Comparison of ENCODE assay signal across 20 mouse cellular contexts in the genomic region with DNA sequence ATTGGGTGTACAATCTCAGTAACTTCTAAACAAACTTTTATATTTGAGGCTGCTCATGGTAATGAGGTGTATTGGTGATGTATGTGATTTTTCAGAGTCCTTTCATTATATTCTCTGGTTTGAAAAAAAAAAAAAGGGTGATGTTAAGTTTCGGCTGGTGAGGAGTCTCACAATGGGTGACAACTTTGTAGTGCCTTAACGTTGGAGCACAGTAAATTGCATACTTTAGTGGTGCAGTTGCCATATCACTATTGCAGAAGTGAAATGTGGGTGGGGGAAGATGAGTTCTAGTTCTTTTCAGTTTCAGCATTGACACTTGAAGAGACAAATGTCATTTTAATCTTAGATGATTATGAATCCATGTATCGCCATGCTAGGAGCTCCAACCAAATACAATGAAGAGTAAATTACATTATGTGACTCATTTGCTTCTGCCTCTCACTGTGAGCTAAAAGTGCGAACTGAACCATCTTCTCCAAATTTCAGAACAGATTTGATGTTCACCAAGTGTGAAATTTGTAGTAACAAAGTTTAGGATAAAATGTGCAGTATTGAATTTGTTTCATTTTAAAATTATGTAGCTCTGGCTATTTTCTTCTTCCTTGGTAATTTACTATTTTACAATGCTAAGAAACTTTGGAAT. TPM values are rescaled to one million over a fixed set of nuclear protein-coding genes. Genes with fewer than 3 reads are reported as not detected.
DNase-seq lines count a peak whose midpoint lies in the region; ATAC-seq lines count a peak whose summit lies in the region.
"Had no signal": no experiment of that assay in that cellular context is flagged by ENCODE, and none has a peak within 500 bp of the region (broad histone marks: within the 10 kb centered on the region; RNA-seq: fewer than 3 reads in every experiment).

No protein-coding gene starts in this region.

- H3K4me2 ChIP-seq in forebrain, embryonic 15.5 days (replicated peaks), result 0 out of 2 replicates have a peak overlapping the region, but pooled peaks have one; percentile 8
- no peak overlapping the region for H3K4me2 ChIP-seq in forebrain, embryonic 11.5 days (ENCODE audit: low read depth, low read length, severe bottlenecking)
- H3K4me2 ChIP-seq in midbrain, embryonic 16.5 days (ENCODE audit: low read length), result no peak overlapping the region
- H3K4me2 ChIP-seq: heart, embryonic 11.5 days; heart, embryonic 15.5 days; hindbrain, embryonic 13.5 days had no signal

- 42% methylated on average over 4 of the region's 4 CpGs for WGBS in forebrain, embryonic 15.5 days
- 75% methylated on average over 4 of the region's 4 CpGs for WGBS in forebrain, embryonic 11.5 days
- 68% methylated on average over 4 of the region's 4 CpGs for WGBS in midbrain, embryonic 16.5 days
- WGBS in midbrain, embryonic 10.5 days, result 82% methylated on average over 4 of the region's 4 CpGs

- H3K9me3 ChIP-seq in forebrain, embryonic 15.5 days, result no peaks in the 10 kb centered on the region
- no peaks in the 10 kb centered on the region for H3K9me3 ChIP-seq in forebrain, embryonic 11.5 days (ENCODE audit: control insufficient read depth, low read length)
- no peaks in the 10 kb centered on the region for H3K9me3 ChIP-seq in midbrain, embryonic 16.5 days (replicated peaks; ENCODE audit: control insufficient read depth, low read length, poor library complexity, severe bottlenecking)
- H3K9me3 ChIP-seq in midbrain, embryonic 10.5 days (replicated peaks), result no peaks in the 10 kb centered on the region
- H3K9me3 ChIP-seq: embryonic facial prominence, embryonic 10.5 days; heart, embryonic 15.5 days; hindbrain, embryonic 13.5 days had no signal

- peaks cover 17% of the 10 kb centered on the region; the same call in 1 of the 2 replicates for H3K4me1 ChIP-seq in forebrain, embryonic 15.5 days
- 0 out of 2 replicates have a peak, but pooled peaks cover 2% of the 10 kb centered on the region for H3K4me1 ChIP-seq in forebrain, embryonic 11.5 days (replicated peaks; ENCODE audit: control insufficient read depth, insufficient read depth, low read length)
- no peaks in the 10 kb centered on the region; the same call in 1 of the 2 replicates for H3K4me1 ChIP-seq in midbrain, embryonic 16.5 days (ENCODE audit: control insufficient read depth, insufficient read depth, low read length)
- no peaks in the 10 kb centered on the region for H3K4me1 ChIP-seq in midbrain, embryonic 10.5 days
- H3K4me1 ChIP-seq: embryonic facial prominence, embryonic 10.5 days; heart, embryonic 15.5 days; hindbrain, embryonic 13.5 days had no signal

- H3K27ac ChIP-seq in forebrain, embryonic 15.5 days (replicated peaks), result peak overlapping the region; percentile 65
- no peak overlapping the region for H3K27ac ChIP-seq in forebrain, embryonic 11.5 days (ENCODE audit: low read depth, low read length)
- H3K27ac ChIP-seq in midbrain, embryonic 16.5 days (ENCODE audit: low read length), result no peak overlapping the region
- no peak overlapping the region for H3K27ac ChIP-seq in midbrain, embryonic 10.5 days (replicated peaks)
- H3K27ac ChIP-seq: embryonic facial prominence, embryonic 10.5 days; heart, adult 2 months; heart, embryonic 15.5 days; hindbrain, embryonic 13.5 days; hindbrain, postnatal 0 days had no signal

- DNase-seq in forebrain, embryonic 11.5 days (ENCODE audit: low spot score), result no peak
- peak; percentile 16 to 55 for DNase-seq in frontal cortex, adult 2 months (ENCODE audit: extremely low spot score in 1 of 2, low spot score in 1 of 2)
- DNase-seq in frontal cortex, postnatal 14 days (ENCODE audit: low spot score in 2 of 2), result no peak
- no peak for DNase-seq in midbrain, embryonic 10.5 days (ENCODE audit: low spot score)
- DNase-seq in telencephalon, adult 2 months (ENCODE audit: low read depth, low spot score), result peak; percentile 51
- DNase-seq: adrenal gland, postnatal 10 days; cerebellum, adult 18-20 months; cerebellum, adult 9-11 months; gastrocnemius, postnatal 14 days; heart, adult 2 months; heart, postnatal 14 days had no signal

- H3K9ac ChIP-seq in forebrain, embryonic 15.5 days (replicated peaks), result no peak overlapping the region
- no peak overlapping the region for H3K9ac ChIP-seq in forebrain, embryonic 11.5 days (ENCODE audit: low read length)
- no peak overlapping the region for H3K9ac ChIP-seq in midbrain, embryonic 16.5 days (ENCODE audit: low read depth, low read length)
- H3K9ac ChIP-seq: heart, embryonic 15.5 days; hindbrain, embryonic 13.5 days had no signal

- no peak overlapping the region for H3K4me3 ChIP-seq in forebrain, embryonic 15.5 days
- no peak overlapping the region for H3K4me3 ChIP-seq in forebrain, embryonic 11.5 days (ENCODE audit: low read depth, low read length)
- H3K4me3 ChIP-seq in midbrain, embryonic 16.5 days (ENCODE audit: low read depth, low read length), result no peak overlapping the region
- no peak overlapping the region for H3K4me3 ChIP-seq in midbrain, embryonic 10.5 days
- H3K4me3 ChIP-seq: embryonic facial prominence, embryonic 10.5 days; heart, adult 2 months; heart, embryonic 15.5 days; hindbrain, embryonic 13.5 days had no signal

- peak; percentile 68; the same call in 1 of the 2 replicates for ATAC-seq in forebrain, embryonic 15.5 days (replicated peaks)
- no peak for ATAC-seq in forebrain, embryonic 11.5 days (replicated peaks; ENCODE audit: low FRiP score)
- peak; percentile 82 for ATAC-seq in midbrain, embryonic 16.5 days
- ATAC-seq: hindbrain, postnatal 0 days had no signal

- no peaks in the 10 kb centered on the region for H3K36me3 ChIP-seq in forebrain, embryonic 15.5 days
- H3K36me3 ChIP-seq in forebrain, embryonic 11.5 days (ENCODE audit: control insufficient read depth, insufficient read depth, low read length), result no peaks in the 10 kb centered on the region
- no peaks in the 10 kb centered on the region for H3K36me3 ChIP-seq in midbrain, embryonic 16.5 days (ENCODE audit: control insufficient read depth, insufficient read depth, low read length)
- no peaks in the 10 kb centered on the region for H3K36me3 ChIP-seq in midbrain, embryonic 10.5 days
- H3K36me3 ChIP-seq: embryonic facial prominence, embryonic 10.5 days; hindbrain, embryonic 13.5 days had no signal

- no peaks in the 10 kb centered on the region for H3K27me3 ChIP-seq in forebrain, embryonic 15.5 days
- H3K27me3 ChIP-seq in forebrain, embryonic 11.5 days (ENCODE audit: control insufficient read depth, insufficient read depth, low read length), result no peaks in the 10 kb centered on the region
- H3K27me3 ChIP-seq in midbrain, embryonic 16.5 days (ENCODE audit: control insufficient read depth, insufficient read depth, low read depth, low read length), result no peaks in the 10 kb centered on the region
- H3K27me3 ChIP-seq in midbrain, embryonic 10.5 days (ENCODE audit: low read depth, poor library complexity, severe bottlenecking), result no peaks in the 10 kb centered on the region
- H3K27me3 ChIP-seq: heart, embryonic 15.5 days; hindbrain, embryonic 13.5 days had no signal

RNA-seq across cellular contexts. Expression of gene Ppp1r3a, which starts 34.2 kb away (rescaled TPM):
- 0.04 TPM in 1 of 2 replicates, not detected in the other for polyA plus RNA-seq in forebrain, embryonic 15.5 days (2015; fragmentation: Nextera tagmentation; extraction: Ambion mirVana)
- polyA plus RNA-seq in forebrain, embryonic 11.5 days (2014; fragmentation: Nextera tagmentation; extraction: Ambion mirVana), result not detected in 2 replicates
- polyA plus RNA-seq in frontal cortex, adult 2 months (2012; rRNA removed), result 0.02 TPM in 1 of 2 replicates, not detected in the other
- 0.03 TPM in 1 of 2 replicates, not detected in the other for polyA plus RNA-seq in midbrain, embryonic 16.5 days (2015; fragmentation: Nextera tagmentation; extraction: Ambion mirVana)
- 0.01 TPM in 1 of 2 replicates, not detected in the other for polyA plus RNA-seq in midbrain, embryonic 10.5 days (2016; fragmentation: Nextera tagmentation; extraction: Ambion mirVana)
- polyA plus RNA-seq: C2C12; hindbrain, embryonic 13.5 days; intestine, embryonic 14.5 days had no signal

Comparison
In these comparisons a context has a peak if more than half of its experiments do, and no peak if none do; other contexts are left out.
1. DNase-seq: peak in frontal cortex, adult 2 months (2 of 2) and telencephalon, adult 2 months (single experiment); none in forebrain, embryonic 11.5 days (single experiment), frontal cortex, postnatal 14 days (0 of 2) and midbrain, embryonic 10.5 days (single experiment).